In genomic region chr11:69060448-69061254, GRCm38 (mm10) we compare ENCODE assay signal across 1 mouse cellular context.
A peak's percentile ranks its signal among the peaks of the same experiment; 100 is the strongest.
TF ChIP-seq lines count a peak whose summit lies in the region.

No protein-coding gene starts in this region.

TF ChIP-seq in CH12.LX, 34 proteins besides CTCF, POLR2A, EP300 and RAD21 (continued from another document):
- no peak for TF ChIP-seq E2F4 (IDR thresholded peaks at IDR 0.05; ENCODE audit: insufficient replicate concordance, low read depth, low read length)
- TF ChIP-seq CHD2 (IDR thresholded peaks at IDR 0.05; ENCODE audit: low read length), result 0 out of 2 replicates have a peak, but pooled peaks have one; percentile 20
- TF ChIP-seq MEF2A (IDR thresholded peaks at IDR 0.05; ENCODE audit: borderline replicate concordance, low read depth, low read length), result 0 out of 2 replicates have a peak, but pooled peaks have one; percentile 14
- TF ChIP-seq ZMIZ1 (IDR thresholded peaks at IDR 0.05; ENCODE audit: low read depth, low read length), result no peak
- TF ChIP-seq UBTF (IDR thresholded peaks at IDR 0.05; ENCODE audit: low read depth, low read length), result peak; percentile 52
- no peak for TF ChIP-seq CHD1 (IDR thresholded peaks at IDR 0.05; ENCODE audit: low read depth, low read length)
- TF ChIP-seq USF2 (conservative IDR thresholded peaks at IDR 0.05; ENCODE audit: low read depth, low read length), result no peak
- no peak for TF ChIP-seq USF1 (IDR thresholded peaks at IDR 0.05; ENCODE audit: low read depth, low read length)
TF ChIP-seq in CH12.LX: peak in this region for 5.
